Mouse (Mus musculus): Measurements from ENCODE around the gene Trappc10.

DNA sequence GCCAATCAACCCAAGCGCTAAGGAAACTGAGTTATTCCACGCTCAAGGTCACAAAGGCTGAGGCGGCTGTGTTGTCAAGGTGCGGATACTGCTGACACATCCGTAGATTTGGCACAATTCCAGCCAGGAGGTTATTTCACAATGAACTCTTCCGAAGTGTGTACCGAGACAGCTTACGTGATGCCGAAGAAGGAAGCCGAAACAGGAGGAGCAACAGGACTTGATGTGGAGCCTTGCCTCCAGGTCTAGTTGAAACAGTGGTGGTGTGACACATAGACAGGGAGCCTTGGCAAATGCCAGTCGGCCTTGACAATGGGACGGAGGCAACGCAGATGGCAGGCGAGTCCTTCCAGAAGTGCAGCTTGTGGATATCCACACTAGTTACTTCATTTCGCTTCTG is 86.4 kb downstream of the Trappc10 start:
- TF ChIP-seq CTCF (IDR thresholded peaks at IDR 0.05; ENCODE audit: control insufficient read depth, insufficient read depth, low read length) = no peak
- no peak for TF ChIP-seq POLR2A (IDR thresholded peaks at IDR 0.05; ENCODE audit: borderline replicate concordance, control insufficient read depth, low read depth, low read length)

Data from bone marrow, adult 2 months (tissue).